Mouse (Mus musculus) hindlimb bud, embryonic 11.5 days (tissue): ENCODE results near the gene Frmd4b.

Experiments
- DNase-seq: peaks from one replicate; pipeline ENCODE4 v3.0.0-alpha.2; 2012; ENCODE audit warnings: low read depth, low spot score; ENCODE audit errors: extremely low spot score

Gene Frmd4b

GRCm38 (mm10) chr6:97617266-97617743, at the start of gene Frmd4b:
Frmd4b (minus strand) TSS chr6:97617541.
- no peak for DNase-seq

DNA sequence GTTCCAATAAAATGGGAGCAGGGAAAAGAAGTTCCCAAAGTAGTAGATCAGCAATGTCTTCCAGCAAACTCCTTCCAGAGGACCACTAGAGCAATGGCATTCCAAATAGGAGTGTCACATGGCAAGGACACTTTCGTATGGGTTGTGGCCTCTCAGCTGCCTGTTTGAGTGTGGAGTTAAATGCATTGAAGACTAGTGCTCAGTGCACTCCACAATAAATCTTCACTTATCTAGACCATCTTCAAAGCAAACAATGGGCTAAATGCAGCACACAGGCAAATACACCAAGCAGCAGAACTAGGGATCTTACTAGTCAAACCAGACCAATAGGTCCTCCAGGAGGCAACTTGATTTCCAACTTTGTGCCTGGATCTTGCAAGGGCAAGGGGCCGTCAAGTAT, 49.1 kb upstream of the Frmd4b start:
- DNase-seq: no peak

DNA sequence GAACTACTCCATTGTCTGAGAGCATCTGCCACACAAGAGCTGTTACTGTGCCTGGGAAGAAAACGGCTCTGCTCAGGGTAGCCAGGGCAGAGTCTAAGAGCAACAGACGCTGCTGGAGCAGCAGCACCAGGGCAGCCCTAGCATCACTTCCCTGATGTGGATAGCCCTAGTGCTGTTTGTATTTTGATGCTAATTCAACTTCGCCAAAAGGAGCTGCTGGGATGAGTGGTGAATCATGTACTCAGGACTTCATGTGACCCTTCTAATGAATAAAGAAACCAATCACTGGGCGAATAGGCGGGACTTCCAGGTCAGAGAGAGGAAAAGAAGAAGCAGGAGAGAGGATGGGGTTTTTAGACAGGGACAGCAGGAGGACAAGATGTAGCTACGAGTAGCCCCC, 41.6 kb upstream of the Frmd4b start:
- no peak for DNase-seq

DNA sequence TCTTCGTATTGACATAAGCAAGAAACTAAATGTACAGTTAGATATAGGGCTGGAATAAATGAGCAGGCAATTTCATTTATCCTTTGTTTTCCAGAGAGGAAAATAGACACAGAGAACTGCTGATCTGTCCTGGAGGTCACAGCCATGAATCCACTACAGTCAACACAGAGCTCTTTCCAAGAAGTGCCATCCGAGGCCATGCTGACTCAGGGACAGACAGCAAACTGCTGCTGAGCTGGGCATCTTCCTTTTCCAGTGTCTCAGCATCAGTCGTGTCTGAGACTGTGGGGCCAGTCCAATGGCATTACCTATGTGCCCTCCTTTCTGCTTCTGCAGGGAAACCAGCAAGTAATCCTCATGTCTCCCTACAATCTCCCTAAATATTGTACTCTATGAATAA, 38.6 kb upstream of the Frmd4b start:
- DNase-seq: no peak

- no peak for DNase-seq
Observed at GRCm38 (mm10) chr6:97647501-97647900, 30.2 kb upstream of the Frmd4b start.

- no peak for DNase-seq
Observed at GRCm38 (mm10) chr6:97623330-97623729, 6.0 kb upstream of the Frmd4b start.

GRCm38 (mm10) chr6:97622236-97622635, 4.9 kb upstream of the Frmd4b start:
- no peak for DNase-seq

GRCm38 (mm10) chr6:97617774-97618173, 433 bp upstream of the Frmd4b start:
- no peak for DNase-seq

DNA sequence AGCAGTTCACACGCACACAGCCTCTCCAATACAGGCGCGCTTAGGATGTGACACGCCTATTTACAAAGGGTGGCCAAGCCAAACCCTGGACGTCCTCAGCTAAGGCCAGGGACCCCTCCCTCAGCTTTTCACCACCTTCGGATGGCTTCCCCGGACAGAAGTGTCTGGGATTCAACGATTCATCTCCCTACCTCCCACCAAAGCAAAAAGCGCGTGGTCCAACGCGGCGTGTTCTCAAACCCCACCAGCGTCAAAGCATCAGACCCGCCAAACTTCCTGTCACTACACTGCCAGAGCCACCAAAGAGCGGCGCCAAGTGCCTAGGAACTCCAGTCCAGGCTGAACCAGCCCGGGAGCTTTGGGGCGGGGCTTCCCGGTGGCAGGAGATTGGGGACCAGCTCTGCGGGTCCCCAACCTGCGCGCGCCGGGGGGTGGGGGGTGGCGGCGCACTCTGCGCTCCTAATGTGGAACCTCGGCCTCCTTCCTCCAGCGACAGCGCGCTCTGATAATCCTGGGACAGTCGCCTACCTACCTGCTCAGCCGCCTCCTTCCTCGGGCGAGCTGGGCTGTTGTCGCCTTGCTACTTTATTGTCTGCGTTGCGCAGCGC, 579 bp downstream of the Frmd4b start:
- peak; percentile 24 for DNase-seq

- DNase-seq: peak; percentile 28
Observed at GRCm38 (mm10) chr6:97615901-97616461, 1.4 kb downstream of the Frmd4b start.

DNA sequence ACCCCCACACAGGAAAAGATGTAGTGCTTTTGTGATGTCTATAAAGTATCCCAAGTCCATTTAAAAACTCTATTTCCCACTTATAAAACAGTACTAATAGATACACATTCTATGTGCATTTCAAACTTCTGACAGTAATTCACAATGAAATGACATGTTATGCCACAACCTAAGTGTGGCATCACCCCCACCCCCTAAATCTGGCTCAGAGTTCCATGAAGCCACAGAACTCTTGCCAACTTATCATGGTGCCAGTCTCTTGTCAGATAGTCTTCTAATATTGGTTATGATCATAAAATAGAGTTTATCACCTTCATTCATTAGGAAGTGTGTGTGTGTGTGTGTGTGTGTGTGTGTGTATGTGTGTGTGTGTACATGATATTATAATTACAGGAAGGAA, 3.2 kb downstream of the Frmd4b start:
- DNase-seq: no peak

GRCm38 (mm10) chr6:97612861-97613260, 4.5 kb downstream of the Frmd4b start:
- DNase-seq: no peak

GRCm38 (mm10) chr6:97610051-97610450, 7.3 kb downstream of the Frmd4b start:
- DNase-seq: no peak

- no peak for DNase-seq
Observed at GRCm38 (mm10) chr6:97607646-97608045, 9.7 kb downstream of the Frmd4b start.

DNA sequence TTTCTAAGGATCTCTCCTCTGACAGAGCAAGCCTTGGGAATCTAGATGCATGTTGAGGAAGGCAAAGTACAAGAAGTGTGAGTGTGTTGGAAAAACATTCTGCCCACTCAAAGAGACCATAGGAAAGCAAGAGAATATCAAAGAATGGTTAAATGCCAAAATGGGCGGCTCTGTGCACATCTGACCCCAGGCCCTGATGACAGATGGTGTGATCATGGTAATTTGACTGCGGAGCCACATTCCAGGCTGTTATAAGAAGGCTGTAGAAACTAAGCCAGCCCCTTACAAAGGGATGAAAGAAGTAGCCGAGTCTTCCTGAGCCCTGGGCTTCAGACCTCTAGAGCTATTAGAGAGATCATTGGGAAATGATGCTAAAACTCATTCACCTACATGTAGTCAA, 22.1 kb downstream of the Frmd4b start:
- DNase-seq: no peak

DNA sequence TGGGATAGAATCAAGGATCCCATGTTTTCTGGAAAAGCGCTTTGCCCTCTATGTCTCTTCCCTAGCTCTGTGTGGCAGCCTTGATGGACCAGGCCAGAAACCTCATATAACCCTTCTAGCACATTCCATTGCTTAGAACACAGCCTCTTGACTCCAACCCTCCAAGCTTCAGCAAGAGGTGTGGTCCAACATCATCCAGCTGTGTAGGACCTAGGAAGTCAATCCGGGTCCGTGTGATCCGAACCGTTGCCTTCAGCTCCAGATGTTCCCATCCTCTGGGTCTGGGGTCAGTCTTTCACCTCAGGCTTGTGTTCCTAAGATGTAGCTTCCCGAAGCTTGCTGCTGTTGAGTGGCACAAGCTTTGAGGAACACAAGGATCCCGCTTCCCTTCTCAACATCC, 22.8 kb downstream of the Frmd4b start:
- no peak for DNase-seq

GRCm38 (mm10) chr6:97590230-97590629, 27.1 kb downstream of the Frmd4b start:
- DNase-seq: no peak

DNA sequence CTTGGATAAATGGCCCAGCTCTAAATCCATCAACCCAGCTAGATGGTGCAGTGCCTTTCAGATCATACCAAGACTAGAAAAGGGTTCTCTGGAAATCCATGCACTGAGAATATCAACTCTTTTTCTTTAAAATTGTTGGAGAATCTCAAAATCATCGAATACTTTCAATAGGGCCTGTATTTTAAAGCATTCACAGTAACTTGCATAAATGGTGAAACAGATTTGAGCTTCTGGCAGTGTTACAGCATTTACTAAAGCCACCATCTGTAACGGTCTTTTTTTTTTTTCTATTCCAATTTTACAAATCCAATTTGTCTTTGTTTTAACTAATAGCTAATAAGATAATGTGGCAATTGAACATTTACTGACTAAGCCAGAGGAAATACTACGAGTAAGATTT, 27.8 kb downstream of the Frmd4b start:
- no peak for DNase-seq

DNA sequence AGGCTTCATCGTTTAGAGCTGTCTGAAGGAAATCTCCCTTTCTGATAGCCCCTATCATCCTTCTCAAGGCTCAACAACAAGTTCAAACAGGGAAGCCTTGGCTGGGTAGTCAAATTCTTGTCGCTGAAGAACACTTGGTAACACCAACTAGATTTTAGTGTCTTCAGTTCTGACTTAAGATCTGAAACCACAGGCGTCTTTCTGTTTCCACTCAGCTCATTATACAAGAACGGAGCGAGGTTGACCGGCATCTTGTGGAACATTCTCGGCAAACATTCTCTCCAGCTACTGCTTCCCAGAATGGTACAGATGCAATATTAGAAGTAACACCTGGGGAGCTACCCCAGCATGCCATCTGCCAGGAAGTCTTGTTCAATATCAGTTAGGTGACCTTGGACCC, 28.3 kb downstream of the Frmd4b start:
- no peak for DNase-seq

DNA sequence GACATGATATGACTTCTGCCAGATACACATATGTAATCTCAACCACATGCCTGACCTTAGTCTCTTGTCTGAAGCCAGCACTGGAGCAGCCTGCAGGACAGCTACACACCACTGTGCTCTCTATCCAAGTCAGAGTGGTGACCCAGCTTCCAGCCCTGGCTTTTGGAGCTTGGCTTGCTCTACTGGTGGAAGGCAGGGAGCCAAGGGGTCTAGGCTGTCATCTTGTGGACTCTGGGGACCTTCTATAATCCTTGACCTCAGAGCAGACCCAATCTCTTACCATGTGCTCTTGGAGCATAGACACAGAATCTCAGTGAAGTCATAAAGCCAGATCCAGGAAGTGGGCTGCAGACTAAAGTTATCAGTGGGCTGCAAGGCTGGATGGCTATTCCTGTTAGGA, 30.7 kb downstream of the Frmd4b start:
- DNase-seq: no peak

DNA sequence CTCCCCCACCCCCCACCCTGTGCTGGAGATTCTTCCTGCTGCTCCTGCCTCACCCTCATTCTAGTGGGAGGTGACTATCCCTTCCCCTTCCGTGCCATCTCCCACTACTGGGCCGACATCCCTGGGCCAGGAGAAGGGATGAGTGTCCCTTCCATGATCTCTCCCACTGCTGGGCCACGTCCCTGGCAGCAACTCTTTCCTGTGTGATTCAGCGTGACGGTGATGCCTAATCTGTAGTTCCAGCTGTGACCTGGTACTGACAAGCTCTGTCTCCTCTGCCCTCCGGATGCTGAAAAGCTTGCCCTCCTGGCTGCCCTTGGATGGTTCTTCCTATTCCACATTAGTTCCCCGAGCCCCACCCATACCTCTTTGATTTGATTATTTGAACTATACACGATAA, 31.3 kb downstream of the Frmd4b start:
- DNase-seq: no peak

- DNase-seq: no peak
Observed at GRCm38 (mm10) chr6:97582748-97583147, 34.6 kb downstream of the Frmd4b start.

- no peak for DNase-seq
Observed at GRCm38 (mm10) chr6:97581941-97582340, 35.4 kb downstream of the Frmd4b start.
